Mouse (Mus musculus) G1E (cell line): ENCODE data around the gene Poldip3.

Experiments
- CTCF ChIP-seq: IDR thresholded peaks from 2 replicates; pipeline ENCODE4 v1.5.1; 2012; ENCODE audit warnings: low read depth, low read length, inconsistent platforms, mixed read lengths
- GATA1 ChIP-seq: IDR thresholded peaks from 2 replicates; pipeline ENCODE4 v1.6.1; 2012; ENCODE audit warnings: borderline replicate concordance, low read length, inconsistent platforms, mixed read lengths
- POLR2AphosphoS5 ChIP-seq: IDR thresholded peaks from 2 replicates; pipeline ENCODE4 v1.6.1; 2012; ENCODE audit warnings: low read depth, low read length, inconsistent platforms; ENCODE audit not compliant: insufficient replicate concordance
- TAL1 ChIP-seq: conservative IDR thresholded peaks from 2 replicates; pipeline ENCODE4 v1.6.1; 2012; ENCODE audit warnings: low read depth, low read length, inconsistent platforms, mixed read lengths

- TF ChIP-seq TAL1, result no peak
- TF ChIP-seq CTCF, result no peak
- no peak for TF ChIP-seq GATA1
- TF ChIP-seq POLR2AphosphoS5, result no peak
Measured at GRCm38 (mm10) chr15:83111874-83112273, 37.3 kb downstream of the Poldip3 start.
